Mouse (Mus musculus): Measurements from ENCODE around the gene Cd247. TPM values are rescaled to one million over a fixed set of nuclear protein-coding genes. Genes with fewer than 3 reads are reported as not detected.

Cd247 gene
- polyA plus RNA-seq (2015; fragmentation: Nextera tagmentation; extraction: Ambion mirVana) = 0.09 and 0.17 TPM in 2 replicates

GRCm38 (mm10) chr1:165788511-165788910 lies at the start of gene Cd247:
Gene Cd247 (plus strand): TSS chr1:165788681.
- no peaks in the 10 kb centered on the region for H3K4me1 ChIP-seq (ENCODE audit: control insufficient read depth, low read depth, low read length)
- no peak within 1 kb of the TSS for H3K27ac ChIP-seq (ENCODE audit: low read length)
- H3K9ac ChIP-seq (ENCODE audit: low read depth, low read length) = no peak within 1 kb of the TSS
- H3K27me3 ChIP-seq (ENCODE audit: control insufficient read depth, insufficient read depth, low read depth, low read length) = no peaks in the 10 kb centered on the region
- WGBS (ENCODE audit: insufficient replicate concordance) = 73% methylated on average over 8 of the region's 8 CpGs
- H3K9me3 ChIP-seq (replicated peaks; ENCODE audit: control insufficient read depth, low read length) = no peaks in the 10 kb centered on the region
- H3K4me3 ChIP-seq (ENCODE audit: low read depth, low read length) = no peak within 1 kb of the TSS
- no peak within 1 kb of the TSS for H3K4me2 ChIP-seq (ENCODE audit: low read depth, low read length)
- no peaks in the 10 kb centered on the region for H3K36me3 ChIP-seq (ENCODE audit: control insufficient read depth, insufficient read depth)
- no peak for ATAC-seq (ENCODE audit: low read depth)

DNA sequence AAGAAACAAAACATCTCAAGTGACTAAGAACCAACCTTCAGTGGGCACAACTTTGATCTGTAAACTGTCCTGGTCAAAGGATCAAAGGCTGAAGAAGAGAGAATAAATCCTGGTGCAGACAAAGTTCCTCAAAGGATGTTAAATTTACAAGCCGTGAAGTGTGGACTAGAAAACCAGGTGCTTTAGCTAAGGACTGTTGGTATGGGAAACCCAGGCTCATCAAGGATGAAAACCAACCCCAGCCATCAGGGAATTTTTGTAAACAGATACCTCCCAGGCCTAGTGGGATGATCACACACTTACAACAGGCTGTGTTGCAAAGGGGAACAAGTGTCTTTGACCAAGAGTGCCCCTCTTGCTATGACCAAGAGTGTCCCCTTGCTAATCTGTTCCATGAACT lies 49.5 kb upstream of the Cd247 start:
- Histone ChIP-seq H3K9ac (ENCODE audit: low read depth, low read length) (no peak overlapping the region), H3K4me3 (ENCODE audit: low read depth, low read length) (no peak overlapping the region), H3K9me3 (replicated peaks; ENCODE audit: control insufficient read depth, low read length) (no peaks in the 10 kb centered on the region), H3K4me2 (ENCODE audit: low read depth, low read length) (no peak overlapping the region), H3K4me1 (ENCODE audit: control insufficient read depth, low read depth, low read length) (peaks cover 3% of the 10 kb centered on the region; the same call in 1 of the 2 replicates), H3K27me3 (ENCODE audit: control insufficient read depth, insufficient read depth, low read depth, low read length) (no peaks in the 10 kb centered on the region), H3K27ac (ENCODE audit: low read length) (no peak overlapping the region), H3K36me3 (ENCODE audit: control insufficient read depth, insufficient read depth) (no peaks in the 10 kb centered on the region)
- ATAC-seq (ENCODE audit: low read depth) = no peak
- WGBS (ENCODE audit: insufficient replicate concordance) = 53% methylated on average over 1 of the region's 1 CpGs

- Histone ChIP-seq H3K9ac (ENCODE audit: low read depth, low read length) (no peak overlapping the region), H3K36me3 (ENCODE audit: control insufficient read depth, insufficient read depth) (no peaks in the 10 kb centered on the region), H3K4me3 (ENCODE audit: low read depth, low read length) (no peak overlapping the region), H3K9me3 (replicated peaks; ENCODE audit: control insufficient read depth, low read length) (no peaks in the 10 kb centered on the region), H3K4me2 (ENCODE audit: low read depth, low read length) (no peak overlapping the region), H3K27ac (ENCODE audit: low read length) (no peak overlapping the region), H3K27me3 (ENCODE audit: control insufficient read depth, insufficient read depth, low read depth, low read length) (no peaks in the 10 kb centered on the region), H3K4me1 (ENCODE audit: control insufficient read depth, low read depth, low read length) (no peaks in the 10 kb centered on the region)
- WGBS (ENCODE audit: insufficient replicate concordance) = 66% methylated on average over 8 of the region's 8 CpGs
- no peak for ATAC-seq (ENCODE audit: low read depth)
These were observed 46.5 kb upstream of the Cd247 start for GRCm38 (mm10) chr1:165741989-165742388.

GRCm38 (mm10) chr1:165748053-165748452 lies 40.4 kb upstream of the Cd247 start:
- no peaks in the 10 kb centered on the region for H3K36me3 ChIP-seq (ENCODE audit: control insufficient read depth, insufficient read depth)
- no peak overlapping the region for H3K27ac ChIP-seq (ENCODE audit: low read length)
- H3K27me3 ChIP-seq (ENCODE audit: control insufficient read depth, insufficient read depth, low read depth, low read length) = no peaks in the 10 kb centered on the region
- no peak overlapping the region for H3K4me2 ChIP-seq (ENCODE audit: low read depth, low read length)
- no peak for ATAC-seq (ENCODE audit: low read depth)
- H3K4me1 ChIP-seq (ENCODE audit: control insufficient read depth, low read depth, low read length) = no peaks in the 10 kb centered on the region
- 42% methylated on average over 11 of the region's 11 CpGs for WGBS (ENCODE audit: insufficient replicate concordance)
- H3K4me3 ChIP-seq (ENCODE audit: low read depth, low read length) = no peak overlapping the region
- H3K9me3 ChIP-seq (replicated peaks; ENCODE audit: control insufficient read depth, low read length) = no peaks in the 10 kb centered on the region
- H3K9ac ChIP-seq (ENCODE audit: low read depth, low read length) = no peak overlapping the region

DNA sequence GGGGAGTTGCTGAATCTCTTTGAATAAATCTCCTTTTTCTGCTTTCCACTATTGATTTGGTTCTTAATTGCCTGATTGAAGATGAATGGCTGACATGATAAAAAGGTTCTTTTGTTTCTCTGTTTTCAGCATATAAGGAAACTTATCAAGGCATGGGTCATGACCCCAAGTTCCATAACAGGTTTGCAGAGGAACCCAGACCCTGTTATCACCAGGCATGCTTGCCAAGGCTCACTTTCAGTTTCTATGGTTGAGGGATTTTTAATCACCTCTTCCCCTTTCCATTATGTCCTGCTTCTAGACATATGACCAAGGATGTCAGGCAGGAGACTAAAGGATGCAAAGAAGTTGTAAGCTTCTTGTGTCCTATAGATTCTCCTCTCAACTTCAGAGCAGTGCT lies 37.3 kb upstream of the Cd247 start:
- no peak overlapping the region for H3K4me2 ChIP-seq (ENCODE audit: low read depth, low read length)
- no peak overlapping the region for H3K27ac ChIP-seq (ENCODE audit: low read length)
- ATAC-seq (ENCODE audit: low read depth) = no peak
- H3K9ac ChIP-seq (ENCODE audit: low read depth, low read length) = no peak overlapping the region
- no peaks in the 10 kb centered on the region for H3K27me3 ChIP-seq (ENCODE audit: control insufficient read depth, insufficient read depth, low read depth, low read length)
- H3K9me3 ChIP-seq (replicated peaks; ENCODE audit: control insufficient read depth, low read length) = no peaks in the 10 kb centered on the region
- H3K4me1 ChIP-seq (ENCODE audit: control insufficient read depth, low read depth, low read length) = no peaks in the 10 kb centered on the region
- no peak overlapping the region for H3K4me3 ChIP-seq (ENCODE audit: low read depth, low read length)
- no peaks in the 10 kb centered on the region for H3K36me3 ChIP-seq (ENCODE audit: control insufficient read depth, insufficient read depth)

DNA sequence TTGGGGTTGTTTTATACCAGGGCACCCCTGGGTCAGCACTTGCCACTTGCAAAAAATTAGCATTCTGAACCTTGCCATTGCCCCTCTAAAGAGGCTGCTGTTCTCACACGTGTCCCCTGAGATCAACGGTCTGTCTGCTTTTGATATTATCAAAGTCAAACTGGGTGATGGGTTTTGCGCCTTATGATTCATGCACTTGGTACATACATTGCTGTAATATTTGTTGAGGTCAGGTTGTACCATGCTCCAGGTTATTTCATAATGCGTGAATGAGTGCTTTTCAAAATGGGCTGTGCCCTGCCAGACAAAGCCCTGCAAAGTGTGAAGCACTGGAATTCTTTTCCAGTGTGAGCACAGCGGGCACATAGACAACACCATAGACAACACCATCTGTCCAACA lies 36.6 kb upstream of the Cd247 start:
- Histone ChIP-seq H3K9ac (ENCODE audit: low read depth, low read length) (no peak overlapping the region), H3K4me1 (ENCODE audit: control insufficient read depth, low read depth, low read length) (no peaks in the 10 kb centered on the region), H3K9me3 (replicated peaks; ENCODE audit: control insufficient read depth, low read length) (no peaks in the 10 kb centered on the region), H3K27ac (ENCODE audit: low read length) (no peak overlapping the region), H3K27me3 (ENCODE audit: control insufficient read depth, insufficient read depth, low read depth, low read length) (no peaks in the 10 kb centered on the region), H3K36me3 (ENCODE audit: control insufficient read depth, insufficient read depth) (no peaks in the 10 kb centered on the region), H3K4me2 (ENCODE audit: low read depth, low read length) (no peak overlapping the region), H3K4me3 (ENCODE audit: low read depth, low read length) (no peak overlapping the region)
- 60% methylated on average over 5 of the region's 5 CpGs for WGBS (ENCODE audit: insufficient replicate concordance)
- ATAC-seq (ENCODE audit: low read depth) = no peak

GRCm38 (mm10) chr1:165754205-165754604 lies 34.3 kb upstream of the Cd247 start:
- no peak overlapping the region for H3K27ac ChIP-seq (ENCODE audit: low read length)
- WGBS (ENCODE audit: insufficient replicate concordance) = 76% methylated on average over 6 of the region's 6 CpGs
- no peaks in the 10 kb centered on the region for H3K9me3 ChIP-seq (replicated peaks; ENCODE audit: control insufficient read depth, low read length)
- no peak overlapping the region for H3K9ac ChIP-seq (ENCODE audit: low read depth, low read length)
- ATAC-seq (ENCODE audit: low read depth) = no peak
- H3K27me3 ChIP-seq (ENCODE audit: control insufficient read depth, insufficient read depth, low read depth, low read length) = no peaks in the 10 kb centered on the region
- H3K36me3 ChIP-seq (ENCODE audit: control insufficient read depth, insufficient read depth) = no peaks in the 10 kb centered on the region
- no peaks in the 10 kb centered on the region for H3K4me1 ChIP-seq (ENCODE audit: control insufficient read depth, low read depth, low read length)
- H3K4me3 ChIP-seq (ENCODE audit: low read depth, low read length) = no peak overlapping the region
- H3K4me2 ChIP-seq (ENCODE audit: low read depth, low read length) = no peak overlapping the region

DNA sequence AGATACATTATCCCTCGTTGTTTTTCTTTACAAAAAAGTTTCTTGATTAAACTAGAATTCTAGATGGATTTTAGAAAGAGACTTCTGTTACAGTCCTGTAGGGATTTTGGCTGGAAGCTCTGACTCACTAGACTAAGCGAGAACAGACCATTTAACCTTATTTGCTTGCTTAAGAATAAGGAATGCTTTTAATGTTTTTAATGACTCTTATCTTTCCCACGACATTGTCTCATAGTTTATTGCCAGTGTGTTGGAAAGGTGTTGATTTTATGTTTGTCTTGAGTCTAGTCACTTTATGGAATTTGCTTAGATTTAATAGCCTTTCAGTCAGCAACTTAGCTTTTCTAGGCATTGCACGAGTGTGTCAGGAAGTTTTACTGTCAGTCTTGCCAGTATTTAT lies 33.3 kb upstream of the Cd247 start:
- Histone ChIP-seq H3K27me3 (ENCODE audit: control insufficient read depth, insufficient read depth, low read depth, low read length) (no peaks in the 10 kb centered on the region), H3K9ac (ENCODE audit: low read depth, low read length) (no peak overlapping the region), H3K27ac (ENCODE audit: low read length) (no peak overlapping the region), H3K4me3 (ENCODE audit: low read depth, low read length) (no peak overlapping the region), H3K36me3 (ENCODE audit: control insufficient read depth, insufficient read depth) (no peaks in the 10 kb centered on the region), H3K9me3 (replicated peaks; ENCODE audit: control insufficient read depth, low read length) (no peaks in the 10 kb centered on the region), H3K4me2 (ENCODE audit: low read depth, low read length) (no peak overlapping the region), H3K4me1 (ENCODE audit: control insufficient read depth, low read depth, low read length) (no peaks in the 10 kb centered on the region)
- no peak for ATAC-seq (ENCODE audit: low read depth)
- 41% methylated on average over 4 of the region's 4 CpGs for WGBS (ENCODE audit: insufficient replicate concordance)

GRCm38 (mm10) chr1:165761522-165762305 lies 26.8 kb upstream of the Cd247 start:
- no peak overlapping the region for H3K27ac ChIP-seq (ENCODE audit: low read length)
- H3K4me2 ChIP-seq (ENCODE audit: low read depth, low read length) = no peak overlapping the region
- WGBS (ENCODE audit: insufficient replicate concordance) = 65% methylated on average over 3 of the region's 3 CpGs
- no peaks in the 10 kb centered on the region for H3K9me3 ChIP-seq (replicated peaks; ENCODE audit: control insufficient read depth, low read length)
- H3K4me1 ChIP-seq (ENCODE audit: control insufficient read depth, low read depth, low read length) = peaks cover 27% of the 10 kb centered on the region
- no peaks in the 10 kb centered on the region for H3K36me3 ChIP-seq (ENCODE audit: control insufficient read depth, insufficient read depth)
- ATAC-seq (ENCODE audit: low read depth) = no peak
- H3K4me3 ChIP-seq (ENCODE audit: low read depth, low read length) = no peak overlapping the region
- no peaks in the 10 kb centered on the region for H3K27me3 ChIP-seq (ENCODE audit: control insufficient read depth, insufficient read depth, low read depth, low read length)
- no peak overlapping the region for H3K9ac ChIP-seq (ENCODE audit: low read depth, low read length)
